Mouse (Mus musculus) ES-E14 (cell line): Measurements from ENCODE around the gene Hunk. TPM values are rescaled to one million over a fixed set of nuclear protein-coding genes. Genes with fewer than 3 reads are reported as not detected.

Experiments used
- DNase-seq: peaks from one replicate; pipeline ENCODE4 v3.0.0-alpha.2; 2013; ENCODE audit warnings: low read depth, low spot score
- H3K27ac ChIP-seq: 2 replicates; pipeline ENCODE4 v1.5.1; 2012; ENCODE audit warnings: low read depth, mild to moderate bottlenecking, low read length, moderate library complexity, mixed read lengths; ENCODE audit not compliant: poor library complexity, insufficient read depth, severe bottlenecking
- H3K36me3 ChIP-seq: 2 replicates; pipeline ENCODE4 v1.6.1; 2012; ENCODE audit warnings: mild to moderate bottlenecking, low read length, moderate library complexity, mixed read lengths; ENCODE audit not compliant: control insufficient read depth, poor library complexity, insufficient read depth, severe bottlenecking
- H3K4me1 ChIP-seq, 2 experiments: fragments of 150-350 bp in 1 of 2; sonication (generic) in 1 of 2; 2 replicates each; pipeline ENCODE4 v1.6.1; 2012; ENCODE audit warnings: low read length in 2 of 2, mild to moderate bottlenecking in 1 of 2, mixed read lengths in 1 of 2; ENCODE audit not compliant: control insufficient read depth in 2 of 2, insufficient read depth in 2 of 2, poor library complexity in 1 of 2
- H3K4me3 ChIP-seq, 2 experiments: fragments of 150-350 bp in 1 of 2; sonication (generic) in 1 of 2; 2 replicates each; pipeline ENCODE4 v1.5.1; 2012; ENCODE audit warnings: low read length in 2 of 2, low read depth in 1 of 2, mild to moderate bottlenecking in 1 of 2, mixed read lengths in 1 of 2; ENCODE audit not compliant: insufficient read depth in 1 of 2, poor library complexity in 1 of 2, severe bottlenecking in 1 of 2
- H3K9ac ChIP-seq: 2 replicates; pipeline ENCODE4 v1.6.1; 2012; ENCODE audit warnings: low read depth, mild to moderate bottlenecking, low read length, mixed read lengths; ENCODE audit not compliant: poor library complexity, insufficient read depth, severe bottlenecking
- H3K9me3 ChIP-seq: fragments of 150-350 bp; sonication (generic); 2 replicates; pipeline ENCODE4 v1.6.1; 2012; ENCODE audit warnings: low read depth, mild to moderate bottlenecking, low read length; ENCODE audit not compliant: control insufficient read depth, insufficient read depth
- CHD2 ChIP-seq: IDR thresholded peaks from 2 replicates; pipeline ENCODE4 v1.6.1; 2014; ENCODE audit warnings: mild to moderate bottlenecking, low read depth, low read length, inconsistent platforms
- HCFC1 ChIP-seq: IDR thresholded peaks from 2 replicates; pipeline ENCODE4 v1.6.1; 2012; ENCODE audit warnings: low read length, inconsistent platforms, borderline replicate concordance; ENCODE audit not compliant: insufficient read depth
- MAFK ChIP-seq: IDR thresholded peaks from 2 replicates; pipeline ENCODE4 v1.6.1; 2014; ENCODE audit warnings: mild to moderate bottlenecking, low read depth, low read length, inconsistent platforms; ENCODE audit not compliant: insufficient read depth
- ZC3H11A ChIP-seq: IDR thresholded peaks from 2 replicates; pipeline ENCODE4 v1.6.1; 2012; ENCODE audit warnings: low read depth, mild to moderate bottlenecking, inconsistent platforms, low read length, borderline replicate concordance
- ZNF384 ChIP-seq: IDR thresholded peaks from 2 replicates; pipeline ENCODE4 v1.6.1; 2012; ENCODE audit warnings: low read depth, low read length, inconsistent platforms
- in situ Hi-C, 2 experiments: fragments of 600-800 bp; cut with MboI; formaldehyde crosslinking; loops; one replicate each; pipeline ENCODE4 v1.15.1; 2025; ENCODE audit warnings: low sequenced_read_pairs in 2 of 2, inconsistent platforms in 1 of 2; ENCODE audit not compliant: unreplicated experiment in 2 of 2
- total RNA-seq: library from RNA; depleted of rRNA; stranded (reverse); fragments of 300-350 nt; gene quantifications from 2 replicates; pipeline ENCODE4 v1.2.3, GENCODE M21; 2012

Hunk gene
- total RNA-seq, 1 experiment: 9.2 TPM

DNA sequence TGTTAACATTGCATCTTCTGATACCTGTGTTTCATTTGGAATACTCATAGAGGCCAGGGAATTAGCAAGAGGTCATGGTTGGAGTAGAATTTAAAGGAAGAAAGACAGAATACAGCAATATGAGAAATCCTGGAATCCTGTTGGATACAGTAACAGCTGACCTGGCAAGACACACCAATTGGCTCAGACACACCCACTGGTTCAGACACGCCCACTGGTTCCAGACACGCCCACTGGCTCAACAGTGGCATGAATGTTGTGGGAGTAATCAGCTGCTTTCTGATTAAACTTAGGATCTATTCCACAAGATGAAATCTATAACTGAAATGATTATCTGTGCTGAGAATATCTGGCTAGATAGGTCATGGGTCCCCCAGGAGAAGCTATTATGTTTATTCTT lies 155.4 kb downstream of the Hunk start:
- Histone ChIP-seq H3K4me1 (peaks cover 0 to 8% of the 10 kb centered on the region in 2 experiments; a peak in 1 of 4 replicates), H3K27ac (no peak overlapping the region), H3K4me3 (no peak overlapping the region), H3K9me3 (no peaks in the 10 kb centered on the region), H3K36me3 (no peaks in the 10 kb centered on the region), H3K9ac (no peak overlapping the region)
- in situ Hi-C loops: no loop called here
- no peak for DNase-seq
- no peak for TF ChIP-seq CHD2
- TF ChIP-seq HCFC1: no peak
- no peak for TF ChIP-seq ZNF384
- TF ChIP-seq MAFK: no peak
- TF ChIP-seq ZC3H11A: no peak

DNA sequence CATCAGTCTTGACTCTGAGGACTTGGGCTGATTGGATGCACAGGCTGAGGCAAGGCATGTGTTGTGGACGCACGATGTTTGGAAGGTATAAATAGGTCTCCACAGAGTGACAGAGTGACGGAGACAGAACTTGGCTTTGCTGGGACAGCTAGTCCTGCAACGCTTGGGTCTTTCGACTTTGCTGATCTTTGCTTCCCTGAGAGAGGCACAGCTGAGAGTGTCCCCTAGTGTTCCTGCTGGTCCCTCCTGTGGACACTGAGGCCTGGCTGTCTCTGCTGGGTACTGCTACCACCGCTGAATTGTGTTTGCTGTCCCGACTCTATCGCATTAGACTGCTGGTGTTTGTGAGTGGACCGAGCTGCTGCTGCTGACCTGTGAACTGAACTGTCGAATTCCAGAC lies 156.6 kb downstream of the Hunk start:
- H3K9me3 ChIP-seq: no peaks in the 10 kb centered on the region
- DNase-seq: no peak
- no peak overlapping the region for H3K4me3 ChIP-seq
- TF ChIP-seq HCFC1 (no peak), ZNF384 (no peak), CHD2 (no peak), MAFK (no peak), ZC3H11A (no peak)
- H3K9ac ChIP-seq: no peak overlapping the region
- H3K36me3 ChIP-seq: no peaks in the 10 kb centered on the region
- in situ Hi-C loops: no loop called here
- H3K4me1 ChIP-seq: peaks cover 0 to 8% of the 10 kb centered on the region in 2 experiments; a peak in 1 of 4 replicates
- no peak overlapping the region for H3K27ac ChIP-seq

DNA sequence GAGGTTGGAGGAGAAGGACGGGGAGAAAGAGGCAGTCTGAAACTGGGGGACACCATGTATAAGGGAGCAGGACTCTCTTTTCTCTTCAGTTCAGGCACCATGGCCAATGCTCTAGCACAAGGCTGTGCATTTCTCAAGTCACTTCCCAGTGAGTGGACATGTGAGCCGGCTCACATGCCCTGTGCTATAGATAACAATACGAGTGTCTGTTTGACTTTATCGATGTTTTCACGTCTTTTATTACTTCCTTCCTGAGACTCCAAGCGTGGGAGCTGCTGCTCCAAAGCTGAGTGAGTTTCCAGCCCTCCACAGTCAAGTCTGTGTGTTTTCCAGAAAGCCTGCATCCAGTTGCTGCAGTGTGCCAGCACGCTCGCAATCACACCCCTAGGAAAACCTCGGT lies 158.4 kb downstream of the Hunk start:
- Histone ChIP-seq H3K4me3 (no peak overlapping the region), H3K9ac (no peak overlapping the region), H3K9me3 (no peaks in the 10 kb centered on the region), H3K27ac (no peak overlapping the region), H3K4me1 (peaks cover 0 to 8% of the 10 kb centered on the region in 2 experiments; a peak in 1 of 4 replicates), H3K36me3 (no peaks in the 10 kb centered on the region)
- DNase-seq: no peak
- no peak for TF ChIP-seq CHD2
- no peak for TF ChIP-seq MAFK
- no peak for TF ChIP-seq HCFC1
- TF ChIP-seq ZC3H11A: no peak
- no peak for TF ChIP-seq ZNF384
- in situ Hi-C loops: no loop called here

DNA sequence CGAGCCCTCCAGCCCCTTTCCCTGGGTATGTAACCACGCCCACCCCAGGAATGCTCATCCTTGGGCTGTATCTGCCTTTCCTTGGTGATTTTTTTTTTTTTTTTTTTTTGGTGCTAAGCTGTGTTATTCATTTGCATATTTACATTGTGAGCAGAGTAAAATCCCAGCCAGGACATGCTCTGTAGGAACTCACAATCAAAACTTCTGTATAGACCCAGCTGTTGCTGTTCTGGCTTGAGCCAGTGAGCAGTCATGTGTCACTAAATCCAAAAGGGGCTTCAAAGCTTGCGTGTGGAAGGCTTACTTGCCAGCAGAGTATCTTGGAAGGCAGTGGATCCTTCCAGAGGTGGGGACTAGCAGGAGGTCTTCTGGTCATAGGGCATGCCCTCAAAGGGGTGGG lies 159.7 kb downstream of the Hunk start:
- Histone ChIP-seq H3K9me3 (no peaks in the 10 kb centered on the region), H3K4me1 (peaks cover 0 to 8% of the 10 kb centered on the region in 2 experiments; a peak in 1 of 4 replicates), H3K36me3 (no peaks in the 10 kb centered on the region), H3K9ac (no peak overlapping the region), H3K27ac (no peak overlapping the region), H3K4me3 (no peak overlapping the region)
- no peak for DNase-seq
- in situ Hi-C loops: no loop called here
- TF ChIP-seq CHD2 (no peak), HCFC1 (no peak), ZNF384 (no peak), MAFK (no peak), ZC3H11A (no peak)

DNA sequence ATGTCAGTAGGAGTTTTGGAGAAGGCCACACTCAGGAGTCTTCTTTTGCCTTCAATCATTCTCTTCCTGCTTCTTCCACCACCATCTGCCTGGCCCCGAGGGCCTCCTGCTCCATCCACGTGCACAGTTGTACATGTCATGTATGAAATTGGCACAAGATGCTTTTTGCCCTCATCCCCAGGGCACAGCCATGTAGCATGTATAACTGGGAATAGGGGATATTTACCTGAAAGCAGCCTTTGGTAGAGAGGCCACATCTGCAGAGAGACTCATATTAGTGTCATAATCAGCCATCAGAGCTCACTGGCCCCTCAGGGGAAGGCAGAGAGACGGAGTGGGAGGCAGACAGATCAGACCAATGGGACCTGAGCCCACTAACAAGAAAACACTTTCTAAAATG lies 160.8 kb downstream of the Hunk start:
- Histone ChIP-seq H3K9ac (no peak overlapping the region), H3K36me3 (no peaks in the 10 kb centered on the region), H3K9me3 (no peaks in the 10 kb centered on the region), H3K27ac (no peak overlapping the region), H3K4me3 (no peak overlapping the region), H3K4me1 (peaks cover 0 to 8% of the 10 kb centered on the region in 2 experiments; a peak in 1 of 4 replicates)
- no peak for DNase-seq
- TF ChIP-seq ZNF384 (no peak), CHD2 (no peak), ZC3H11A (no peak), HCFC1 (no peak), MAFK (no peak)
- in situ Hi-C loops: no loop called here
